Mouse (Mus musculus) bone marrow macrophage, adult 2 months (primary cell): ENCODE results near the gene Nfe2.

ENCODE experiments used
- CTCF ChIP-seq: IDR thresholded peaks from 2 replicates; pipeline ENCODE4 v1.5.1; 2012; ENCODE audit warnings: low read depth, mild to moderate bottlenecking, low read length, moderate library complexity
- POLR2A ChIP-seq: IDR thresholded peaks from 2 replicates; pipeline ENCODE4 v1.6.1; 2012; ENCODE audit warnings: mild to moderate bottlenecking, low read depth, low read length, borderline replicate concordance

DNA sequence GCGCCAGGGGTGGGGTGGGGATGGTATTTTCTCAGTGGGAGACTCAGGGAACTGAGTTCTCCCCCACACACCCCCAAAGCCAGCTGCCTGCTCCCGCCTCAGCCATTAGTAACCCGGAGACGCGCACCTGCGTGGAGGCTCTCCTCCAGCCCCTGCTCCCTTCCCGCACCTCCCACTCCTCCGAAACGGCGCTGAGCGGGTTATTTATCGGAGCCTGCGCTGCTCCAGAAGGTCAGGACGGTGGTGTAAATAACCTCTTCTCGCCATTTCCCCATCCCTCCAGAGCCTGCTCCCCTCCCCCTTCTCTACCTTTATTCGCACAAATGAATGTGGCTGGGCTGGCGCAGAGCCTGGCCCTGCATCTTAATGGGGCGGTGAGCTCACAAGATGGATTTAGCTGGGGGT is 41.9 kb upstream of the Nfe2 start:
- TF ChIP-seq CTCF (no peak), POLR2A (no peak)
